Mouse (Mus musculus) CH12.LX (cell line): ENCODE measurements around the gene Slc12a4. TPM values are rescaled to one million over a fixed set of nuclear protein-coding genes. Genes with fewer than 3 reads are reported as not detected.
"Not testable (repeated sequence)": the region's sequence is repeated elsewhere in the genome, so short reads cannot be mapped to it uniquely, and the experiment has no call there.

Source experiments
- DNase-seq: peaks from one replicate; pipeline ENCODE4 v3.0.0-alpha.2; 2013; ENCODE audit errors: extremely low read depth
- H3K27ac ChIP-seq: 2 replicates; pipeline ENCODE4 v1.5.1; 2012; ENCODE audit warnings: low read depth, mild to moderate bottlenecking, control low read depth, moderate library complexity; ENCODE audit not compliant: insufficient read depth
- H3K27me3 ChIP-seq: replicated peaks from 2 replicates; pipeline ENCODE3; 2012; ENCODE audit warnings: inconsistent platforms
- H3K36me3 ChIP-seq, 2 experiments: replicated peaks in 1 of 2; 2 replicates each; pipeline versions ENCODE3 to v1.6.1; 2012; ENCODE audit warnings: inconsistent platforms in 1 of 2, low read length in 1 of 2, mild to moderate bottlenecking in 1 of 2, mixed read lengths in 1 of 2, moderate library complexity in 1 of 2; ENCODE audit not compliant: control insufficient read depth in 1 of 2, insufficient read depth in 1 of 2
- H3K4me1 ChIP-seq, 2 experiments: 2 replicates each; pipeline ENCODE4 v1.6.1; 2012; ENCODE audit warnings: inconsistent platforms in 1 of 2, moderate library complexity in 1 of 2; ENCODE audit not compliant: insufficient read depth in 2 of 2, control insufficient read depth in 1 of 2
- H3K4me2 ChIP-seq: 2 replicates; pipeline ENCODE4 v1.6.1; 2012; ENCODE audit warnings: low read depth, mild to moderate bottlenecking, control low read depth; ENCODE audit not compliant: poor library complexity, insufficient read depth, severe bottlenecking
- H3K4me3 ChIP-seq, 3 experiments: fragments of 150-350 bp in 1 of 3; sonication (generic) in 1 of 3; replicated peaks in 1 of 3; 2 replicates each; pipeline versions ENCODE3 to v1.5.1; 2011 to 2012; ENCODE audit warnings: low read depth in 2 of 3, low read length in 2 of 3, mild to moderate bottlenecking in 2 of 3, moderate library complexity in 2 of 3, control low read depth in 1 of 3, improper control_type of control experiment in 1 of 3, inconsistent platforms in 1 of 3, mixed read lengths in 1 of 3; ENCODE audit not compliant: poor library complexity in 1 of 3
- H3K79me2 ChIP-seq: replicated peaks from 2 replicates; pipeline ENCODE4 v1.6.1; 2012; ENCODE audit warnings: mild to moderate bottlenecking, moderate library complexity; ENCODE audit not compliant: control insufficient read depth, poor library complexity, insufficient read depth, severe bottlenecking; ENCODE audit errors: extremely low read depth
- H3K9ac ChIP-seq: 2 replicates; pipeline ENCODE4 v1.6.1; 2012; ENCODE audit warnings: low read depth, mild to moderate bottlenecking, control low read depth, moderate library complexity; ENCODE audit not compliant: insufficient read depth
- H3K9me3 ChIP-seq: replicated peaks from 2 replicates; pipeline ENCODE3; 2012; ENCODE audit warnings: low read length, inconsistent platforms, mixed read lengths
- BHLHE40 ChIP-seq: IDR thresholded peaks from 2 replicates; pipeline ENCODE4 v1.6.1; 2011; ENCODE audit warnings: mild to moderate bottlenecking, low read depth, low read length, improper control_type of control experiment
- CHD2 ChIP-seq: IDR thresholded peaks from 2 replicates; pipeline ENCODE4 v1.6.1; 2011; ENCODE audit warnings: low read length, improper control_type of control experiment
- CTCF ChIP-seq, 2 experiments: IDR thresholded peaks in 1 of 2; conservative IDR thresholded peaks in 1 of 2; 2 replicates each; pipeline ENCODE4 v1.5.1; 2011 to 2012; ENCODE audit warnings: low read depth in 2 of 2, low read length in 2 of 2, improper control_type of control experiment in 1 of 2, inconsistent platforms in 1 of 2, mild to moderate bottlenecking in 1 of 2, moderate library complexity in 1 of 2
- ELF1 ChIP-seq: IDR thresholded peaks from 2 replicates; pipeline ENCODE4 v1.6.1; 2014; ENCODE audit warnings: low read depth, mild to moderate bottlenecking, inconsistent platforms, low read length, improper control_type of control experiment
- EP300 ChIP-seq: IDR thresholded peaks from 2 replicates; pipeline ENCODE4 v1.6.1; 2011; ENCODE audit warnings: low read length, improper control_type of control experiment
- ETS1 ChIP-seq: conservative IDR thresholded peaks from 2 replicates; pipeline ENCODE4 v1.6.1; 2012; ENCODE audit warnings: low read depth, mild to moderate bottlenecking, inconsistent platforms, low read length, improper control_type of control experiment, moderate library complexity
- GABPA ChIP-seq: IDR thresholded peaks from 2 replicates; pipeline ENCODE4 v1.6.1; 2012; ENCODE audit warnings: low read depth, low read length, improper control_type of control experiment, inconsistent platforms; ENCODE audit not compliant: insufficient replicate concordance
- IRF4 ChIP-seq: IDR thresholded peaks from 2 replicates; pipeline ENCODE4 v1.6.1; 2014; ENCODE audit warnings: low read depth, mild to moderate bottlenecking, inconsistent platforms, low read length, improper control_type of control experiment
- JUN ChIP-seq: IDR thresholded peaks from 2 replicates; pipeline ENCODE4 v1.6.1; 2011; ENCODE audit warnings: low read depth, mild to moderate bottlenecking, low read length, improper control_type of control experiment, moderate library complexity; ENCODE audit not compliant: insufficient read depth
- JUND ChIP-seq: conservative IDR thresholded peaks from 2 replicates; pipeline ENCODE4 v1.6.1; 2011; ENCODE audit warnings: low read depth, low read length, improper control_type of control experiment
- KAT2A ChIP-seq: IDR thresholded peaks from 2 replicates; pipeline ENCODE4 v1.6.1; 2012; ENCODE audit warnings: low read length, improper control_type of control experiment, inconsistent platforms; ENCODE audit not compliant: insufficient replicate concordance
- MAFK ChIP-seq: IDR thresholded peaks from 2 replicates; pipeline ENCODE4 v1.6.1; 2011; ENCODE audit warnings: low read length, improper control_type of control experiment; ENCODE audit not compliant: insufficient replicate concordance
- MAZ ChIP-seq: IDR thresholded peaks from 2 replicates; pipeline ENCODE4 v1.6.1; 2012; ENCODE audit warnings: low read depth, mild to moderate bottlenecking, inconsistent platforms, low read length, improper control_type of control experiment, moderate library complexity
- MEF2A ChIP-seq: IDR thresholded peaks from 2 replicates; pipeline ENCODE4 v1.6.1; 2014; ENCODE audit warnings: low read depth, mild to moderate bottlenecking, inconsistent platforms, low read length, improper control_type of control experiment, borderline replicate concordance
- MXI1 ChIP-seq: IDR thresholded peaks from 2 replicates; pipeline ENCODE4 v1.6.1; 2011; ENCODE audit warnings: mild to moderate bottlenecking, low read depth, low read length, improper control_type of control experiment
- MYC ChIP-seq: IDR thresholded peaks from 2 replicates; pipeline ENCODE4 v1.6.1; 2011; ENCODE audit warnings: low read depth, mild to moderate bottlenecking, improper control_type of control experiment, low read length
- NELFE ChIP-seq: IDR thresholded peaks from 2 replicates; pipeline ENCODE4 v1.6.1; 2011; ENCODE audit warnings: low read depth, low read length, improper control_type of control experiment
- PAX5 ChIP-seq: IDR thresholded peaks from 2 replicates; pipeline ENCODE4 v1.6.1; 2012; ENCODE audit warnings: low read length, inconsistent platforms, mixed read lengths
- RAD21 ChIP-seq: IDR thresholded peaks from 2 replicates; pipeline ENCODE4 v1.6.1; 2011; ENCODE audit warnings: low read depth, mild to moderate bottlenecking, low read length, improper control_type of control experiment, moderate library complexity
- RCOR1 ChIP-seq: conservative IDR thresholded peaks from 2 replicates; pipeline ENCODE4 v1.6.1; 2012; ENCODE audit warnings: low read depth, mild to moderate bottlenecking, inconsistent platforms, low read length, improper control_type of control experiment
- SIN3A ChIP-seq: IDR thresholded peaks from 2 replicates; pipeline ENCODE4 v1.6.1; 2012; ENCODE audit warnings: low read length, improper control_type of control experiment, inconsistent platforms
- SMC3 ChIP-seq: IDR thresholded peaks from 2 replicates; pipeline ENCODE4 v1.6.1; 2011; ENCODE audit warnings: low read depth, low read length, improper control_type of control experiment
- TCF12 ChIP-seq: IDR thresholded peaks from 2 replicates; pipeline ENCODE4 v1.6.1; 2014; ENCODE audit warnings: low read depth, mild to moderate bottlenecking, inconsistent platforms, low read length, improper control_type of control experiment
- dilution Hi-C: fragments of 300-500 bp; cut with MboI; formaldehyde crosslinking; loops from 2 replicates; pipeline ENCODE4 v1.14.3; 2020; ENCODE audit warnings: low sequenced_read_pairs; ENCODE audit not compliant: extremely low pct_unique_long_range_greater_than_20kb, extremely low pct_ligation_motif_present
- in situ Hi-C: fragments of 300-500 bp; cut with MboI; formaldehyde crosslinking; loops from 3 replicates; pipeline ENCODE4 v1.14.3; 2019; ENCODE audit warnings: low sequenced_read_pairs, low pct_ligation_motif_present, low pct_unique_long_range_greater_than_20kb, mixed read lengths
- polyA plus RNA-seq: library from polyadenylated mRNA; unstranded; fragments of >175 nt; gene quantifications from 2 replicates; pipeline ENCODE4 v1.2.1, GENCODE M21; 2012; ENCODE audit warnings: low read depth; ENCODE audit not compliant: insufficient read length
- total RNA-seq, 2 experiments: library from RNA; depleted of rRNA; stranded (reverse); fragments of 300-350 nt in 1 of 2; fragments of >200 nt in 1 of 2; gene quantifications; 2 replicates each; pipeline ENCODE4 v1.2.3; 2012 to 2014

Gene Slc12a4
- total and polyA plus RNA-seq, 3 experiments: 4.2 to 9.4 (median 8.1) TPM

DNA sequence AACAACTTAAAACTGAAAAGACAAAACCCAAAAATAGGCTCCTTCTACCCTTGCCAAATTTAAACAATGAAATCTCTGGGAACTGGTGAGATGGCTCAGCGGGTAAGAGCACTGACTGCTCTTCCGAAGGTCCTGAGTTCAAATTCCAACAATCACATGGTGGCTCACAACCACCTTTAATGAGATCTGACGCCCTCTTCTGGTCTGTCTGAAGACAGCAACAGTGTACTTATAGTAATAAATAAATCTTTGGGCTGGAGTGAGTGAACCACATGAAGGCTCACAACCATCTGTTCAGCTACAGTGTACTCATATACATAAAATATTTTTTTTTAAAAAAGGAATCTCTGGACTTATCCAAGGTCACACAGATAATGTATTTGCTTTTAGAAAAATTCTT is 42.0 kb upstream of the Slc12a4 start:
- peak in 1 of 2 experiments; percentile 17; a peak in 1 of 4 replicates for TF ChIP-seq CTCF (conservative IDR thresholded peaks at IDR 0.05 in 1 of 2, IDR thresholded peaks at IDR 0.05 in 1 of 2; ENCODE audit: low read depth in 2 of 2, low read length in 2 of 2)
- H3K9ac ChIP-seq, DNase-seq, dilution Hi-C loops, H3K79me2 ChIP-seq, H3K4me2 ChIP-seq, H3K4me3 ChIP-seq, H3K27ac ChIP-seq, H3K9me3 ChIP-seq, in situ Hi-C loops, H3K27me3 ChIP-seq: not testable (repeated sequence)
- Histone ChIP-seq H3K4me1 (peaks cover 10 to 35% of the 10 kb centered on the region in 2 experiments), H3K36me3 (peaks cover 0 to 15% of the 10 kb centered on the region in 2 experiments)

DNA sequence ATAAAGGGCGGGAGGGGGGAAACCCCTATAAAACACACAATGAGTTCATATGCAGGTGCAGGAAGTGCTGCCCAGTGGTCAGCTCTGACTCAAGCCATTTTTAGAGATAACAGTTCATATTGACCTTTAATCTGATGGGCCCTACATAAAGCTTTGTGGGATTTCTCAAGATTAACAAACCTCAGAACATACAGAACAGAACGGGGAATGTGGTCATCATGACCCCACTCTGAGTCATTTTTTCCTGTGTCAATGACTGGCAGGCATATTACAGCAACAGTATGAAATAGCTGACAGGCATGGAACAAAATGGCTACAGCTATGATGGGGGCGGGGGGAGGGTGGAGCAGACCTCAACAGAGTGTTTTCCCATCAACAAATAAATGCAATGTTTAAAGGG is 41.2 kb upstream of the Slc12a4 start:
- Histone ChIP-seq H3K4me2 (no peak overlapping the region), H3K4me3 (no peak overlapping the region), H3K9me3 (no peaks in the 10 kb centered on the region), H3K79me2 (peaks cover 9% of the 10 kb centered on the region), H3K36me3 (peaks cover 0 to 15% of the 10 kb centered on the region in 2 experiments), H3K27me3 (no peaks in the 10 kb centered on the region), H3K4me1 (peaks cover 10 to 32% of the 10 kb centered on the region in 2 experiments), H3K27ac (no peak overlapping the region), H3K9ac (no peak overlapping the region)
- TF ChIP-seq NELFE: no peak
- peak; percentile 95 for TF ChIP-seq JUND
- no peak for TF ChIP-seq MYC
- TF ChIP-seq PAX5: no peak
- no peak for TF ChIP-seq KAT2A
- TF ChIP-seq GABPA: no peak
- peak; percentile 65; the same call in 1 of the 2 replicates for TF ChIP-seq MEF2A
- TF ChIP-seq SMC3: no peak
- peak; percentile 93 for TF ChIP-seq JUN
- TF ChIP-seq RCOR1: peak; percentile 50; the same call in 1 of the 2 replicates
- peak; percentile 67; the same call in 1 of the 2 replicates for TF ChIP-seq IRF4
- TF ChIP-seq CHD2: 0 out of 2 replicates have a peak, but pooled peaks have one; percentile 22
- TF ChIP-seq RAD21: no peak
- TF ChIP-seq ELF1: no peak
- TF ChIP-seq ETS1: peak; percentile 92
- 0 out of 2 replicates have a peak, but pooled peaks have one; percentile 39 for TF ChIP-seq MAFK
- peak; percentile 7; the same call in 1 of the 2 replicates for TF ChIP-seq BHLHE40
- TF ChIP-seq MXI1: no peak
- TF ChIP-seq TCF12: no peak; the same call in 1 of the 2 replicates
- TF ChIP-seq MAZ: 0 out of 2 replicates have a peak, but pooled peaks have one; percentile 32
- TF ChIP-seq EP300: peak; percentile 83
- no peak for TF ChIP-seq SIN3A
- DNase-seq: peak; percentile 81
- in situ Hi-C loops (no loop called here), dilution Hi-C loops (no loop called here)
